Mouse (Mus musculus) induced T-regulatory cell, adult 2 months (primary cell): Measurements from ENCODE around the gene Slc44a1.

Experiments
- DNase-seq: peaks from one replicate; pipeline ENCODE4 v3.0.0-alpha.2; 2012; ENCODE audit warnings: low read depth

Gene Slc44a1

GRCm38 (mm10) chr4:53469007-53469406 is 28.8 kb downstream of the Slc44a1 start:
- DNase-seq, result no peak

GRCm38 (mm10) chr4:53474109-53474508 is 33.9 kb downstream of the Slc44a1 start:
- no peak for DNase-seq

- DNase-seq, result no peak
Measured at GRCm38 (mm10) chr4:53475230-53475952, 35.2 kb downstream of the Slc44a1 start.

- DNase-seq, result no peak
Measured at GRCm38 (mm10) chr4:53478644-53479043, 38.4 kb downstream of the Slc44a1 start.

- no peak for DNase-seq
Measured at GRCm38 (mm10) chr4:53487216-53488188, 47.3 kb downstream of the Slc44a1 start.

- DNase-seq, result no peak
Measured at GRCm38 (mm10) chr4:53488803-53489202, 48.6 kb downstream of the Slc44a1 start.

- no peak for DNase-seq
Measured at GRCm38 (mm10) chr4:53490371-53490770, 50.2 kb downstream of the Slc44a1 start.

- peak; percentile 36 for DNase-seq
Measured at GRCm38 (mm10) chr4:53491269-53491668, 51.1 kb downstream of the Slc44a1 start.

GRCm38 (mm10) chr4:53495646-53496045 is 55.4 kb downstream of the Slc44a1 start:
- DNase-seq, result no peak

- no peak for DNase-seq
Measured at GRCm38 (mm10) chr4:53502764-53503163, 62.6 kb downstream of the Slc44a1 start.

GRCm38 (mm10) chr4:53512131-53512916 is 72.1 kb downstream of the Slc44a1 start:
- DNase-seq, result peak; percentile 17

GRCm38 (mm10) chr4:53513276-53514081 is 73.3 kb downstream of the Slc44a1 start:
- DNase-seq, result peak; percentile 6

- no peak for DNase-seq
Measured at GRCm38 (mm10) chr4:53516011-53516532, 75.9 kb downstream of the Slc44a1 start.

- DNase-seq, result no peak
Measured at GRCm38 (mm10) chr4:53519429-53519828, 79.2 kb downstream of the Slc44a1 start.

- DNase-seq, result no peak
Measured at GRCm38 (mm10) chr4:53521028-53521427, 80.8 kb downstream of the Slc44a1 start.

GRCm38 (mm10) chr4:53522655-53523054 is 82.4 kb downstream of the Slc44a1 start:
- DNase-seq, result no peak

- DNase-seq, result no peak
Measured at GRCm38 (mm10) chr4:53525503-53525902, 85.3 kb downstream of the Slc44a1 start.

GRCm38 (mm10) chr4:53525994-53526393 is 85.8 kb downstream of the Slc44a1 start:
- DNase-seq, result no peak

- no peak for DNase-seq
Measured at GRCm38 (mm10) chr4:53526446-53526845, 86.2 kb downstream of the Slc44a1 start.

- DNase-seq, result no peak
Measured at GRCm38 (mm10) chr4:53535795-53536194, 95.6 kb downstream of the Slc44a1 start.

- DNase-seq, result no peak
Measured at GRCm38 (mm10) chr4:53537101-53537500, 96.9 kb downstream of the Slc44a1 start.
